Mouse (Mus musculus) embryonic fibroblast, embryonic 13.5 days (primary cell): ENCODE results near the gene Ubap2l.

Source experiments
- CTCF ChIP-seq: IDR thresholded peaks from 2 replicates; pipeline ENCODE4 v1.5.1; 2011; ENCODE audit warnings: mild to moderate bottlenecking, control low read depth, low read length, moderate library complexity, borderline replicate concordance; ENCODE audit not compliant: insufficient read depth
- POLR2A ChIP-seq: IDR thresholded peaks from 2 replicates; pipeline ENCODE4 v1.6.1; 2011; ENCODE audit warnings: low read depth, mild to moderate bottlenecking, control low read depth, low read length, moderate library complexity

DNA sequence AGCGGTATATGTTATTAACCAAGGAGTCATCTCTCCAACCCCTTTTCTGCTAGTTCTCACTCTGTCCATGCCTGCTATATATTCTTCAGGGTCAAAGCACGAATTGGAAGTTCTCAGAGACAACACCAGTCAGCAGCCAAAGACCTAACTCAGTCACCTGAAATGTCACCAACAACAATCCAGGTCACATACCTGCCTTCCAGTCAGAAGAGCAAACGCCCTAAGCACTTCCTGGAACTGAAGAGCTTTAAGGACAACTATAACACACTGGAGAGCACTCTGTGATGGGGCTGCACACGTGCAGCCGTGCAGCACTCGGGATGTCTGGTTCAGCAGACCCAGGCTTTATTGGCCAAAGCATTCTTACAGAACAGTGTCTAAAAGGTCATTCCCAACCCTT lies 9.1 kb upstream of the Ubap2l start:
- no peak for TF ChIP-seq CTCF
- no peak for TF ChIP-seq POLR2A
